Mouse (Mus musculus) testis, adult 2 months (tissue): ENCODE measurements at regions not wholly inside any gene's neighbourhood (a gene's known extent, or its start where the extent isn't known, plus 50 kb on each side); places are given as distances from the start of the nearest gene placed in this dataset.

Source experiments
- H3K27ac ChIP-seq: fragments of 200-500 bp; 2 replicates; pipeline ENCODE4 v1.5.1; 2012; ENCODE audit warnings: low read depth, low read length; ENCODE audit not compliant: control insufficient read depth, insufficient read depth
- H3K27me3 ChIP-seq: fragments of 200-500 bp; 2 replicates; pipeline ENCODE4 v1.6.1; 2012; ENCODE audit warnings: mild to moderate bottlenecking, low read length, moderate library complexity; ENCODE audit not compliant: control insufficient read depth, insufficient read depth
- H3K36me3 ChIP-seq: fragments of 200-500 bp; 2 replicates; pipeline ENCODE4 v1.6.1; 2012; ENCODE audit warnings: mild to moderate bottlenecking, low read length; ENCODE audit not compliant: control insufficient read depth, insufficient read depth
- H3K4me1 ChIP-seq: fragments of 200-500 bp; 2 replicates; pipeline ENCODE4 v1.6.1; 2012; ENCODE audit warnings: low read length; ENCODE audit not compliant: control insufficient read depth, insufficient read depth
- H3K4me3 ChIP-seq: fragments of 200-500 bp; 2 replicates; pipeline ENCODE4 v1.5.1; 2012; ENCODE audit warnings: low read depth, mild to moderate bottlenecking, low read length, moderate library complexity, mixed read lengths; ENCODE audit not compliant: control insufficient read depth
- CTCF ChIP-seq: fragments of 200-500 bp; IDR thresholded peaks from 2 replicates; pipeline ENCODE4 v1.5.1; 2012; ENCODE audit warnings: low read depth, mild to moderate bottlenecking, inconsistent platforms, low read length, moderate library complexity; ENCODE audit not compliant: control insufficient read depth, insufficient read depth, insufficient replicate concordance
- POLR2A ChIP-seq: fragments of 200-500 bp; IDR thresholded peaks from 2 replicates; pipeline ENCODE4 v1.6.1; 2012; ENCODE audit warnings: low read depth, mild to moderate bottlenecking, inconsistent platforms, low read length, moderate library complexity; ENCODE audit not compliant: control insufficient read depth

- Histone ChIP-seq H3K27ac (no peak overlapping the region), H3K4me1 (peaks cover 2% of the 10 kb centered on the region; the same call in 1 of the 2 replicates), H3K27me3 (no peaks in the 10 kb centered on the region), H3K4me3 (peak overlapping the region; percentile 5), H3K36me3 (no peaks in the 10 kb centered on the region)
- no peak for TF ChIP-seq CTCF
- no peak for TF ChIP-seq POLR2A
Observed at GRCm38 (mm10) chr12:70539856-70540255, 87.0 kb downstream of the Tmx1 start.

GRCm38 (mm10) chr12:70541432-70541831 is 88.5 kb downstream of the Tmx1 start:
- TF ChIP-seq POLR2A: no peak
- TF ChIP-seq CTCF: no peak
- Histone ChIP-seq H3K4me1 (peaks cover 2% of the 10 kb centered on the region; the same call in 1 of the 2 replicates), H3K4me3 (no peak overlapping the region), H3K36me3 (no peaks in the 10 kb centered on the region), H3K27me3 (no peaks in the 10 kb centered on the region), H3K27ac (no peak overlapping the region)

GRCm38 (mm10) chr12:70543299-70543698 is 90.4 kb downstream of the Tmx1 start:
- no peak overlapping the region for H3K4me3 ChIP-seq
- no peak overlapping the region for H3K27ac ChIP-seq
- peaks cover 2% of the 10 kb centered on the region; the same call in 1 of the 2 replicates for H3K4me1 ChIP-seq
- no peaks in the 10 kb centered on the region for H3K36me3 ChIP-seq
- TF ChIP-seq POLR2A (no peak), CTCF (no peak)
- no peaks in the 10 kb centered on the region for H3K27me3 ChIP-seq

- no peak overlapping the region for H3K4me3 ChIP-seq
- H3K27ac ChIP-seq: no peak overlapping the region
- H3K4me1 ChIP-seq: peaks cover 2% of the 10 kb centered on the region; the same call in 1 of the 2 replicates
- H3K36me3 ChIP-seq: no peaks in the 10 kb centered on the region
- TF ChIP-seq POLR2A: no peak
- TF ChIP-seq CTCF: no peak
- H3K27me3 ChIP-seq: no peaks in the 10 kb centered on the region
Observed at GRCm38 (mm10) chr12:70544326-70544725, 91.4 kb downstream of the Tmx1 start.

- no peak for TF ChIP-seq POLR2A
- TF ChIP-seq CTCF: no peak
- H3K4me1 ChIP-seq: peaks cover 2% of the 10 kb centered on the region; the same call in 1 of the 2 replicates
- H3K4me3 ChIP-seq: no peak overlapping the region
- no peaks in the 10 kb centered on the region for H3K36me3 ChIP-seq
- peak overlapping the region; percentile 7; the same call in 1 of the 2 replicates for H3K27ac ChIP-seq
- H3K27me3 ChIP-seq: no peaks in the 10 kb centered on the region
Observed at GRCm38 (mm10) chr12:70544850-70545510, 92.1 kb downstream of the Tmx1 start.

DNA sequence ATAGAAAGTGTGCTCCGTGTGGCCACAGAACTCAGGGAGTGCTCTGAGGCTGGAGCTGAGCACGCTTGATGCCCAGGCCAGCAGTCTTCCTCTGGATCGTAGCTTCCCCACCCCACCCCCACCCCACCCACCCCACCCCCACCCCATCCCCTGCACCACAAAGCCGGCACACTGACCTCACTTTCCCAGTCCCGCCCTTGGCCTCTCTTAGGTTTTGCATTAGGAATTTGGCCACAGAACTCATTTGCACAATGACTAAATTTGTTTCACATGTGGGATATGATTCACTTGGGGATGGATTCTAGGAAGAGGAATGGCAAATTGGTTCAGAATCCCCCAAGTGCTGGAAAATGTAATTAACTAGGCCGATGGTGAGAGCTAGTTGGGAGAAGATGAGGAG is 94.3 kb downstream of the Tmx1 start:
- H3K36me3 ChIP-seq: no peaks in the 10 kb centered on the region

DNA sequence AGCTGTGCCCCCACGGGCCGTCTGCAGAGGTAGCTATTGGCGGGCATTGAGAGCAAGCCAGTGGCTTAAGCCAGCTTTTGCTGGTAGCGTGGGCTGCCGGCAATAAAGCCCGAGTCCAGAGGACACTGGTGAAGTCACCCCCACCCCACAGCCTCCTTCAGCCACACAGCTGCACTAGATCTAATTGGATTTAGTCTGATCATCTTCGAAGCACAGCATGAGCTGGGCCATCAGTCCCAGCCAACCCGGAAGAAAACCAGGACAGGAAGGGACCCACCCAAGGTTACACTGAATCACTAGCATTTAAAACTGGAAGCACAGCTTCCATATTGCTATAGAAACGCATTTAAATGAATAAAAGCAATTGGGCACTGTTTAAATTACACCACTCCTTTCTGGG is 96.4 kb downstream of the Tmx1 start:
- Histone ChIP-seq H3K27ac (no peak overlapping the region), H3K4me3 (no peak overlapping the region), H3K4me1 (no peaks in the 10 kb centered on the region), H3K36me3 (no peaks in the 10 kb centered on the region), H3K27me3 (no peaks in the 10 kb centered on the region)
- TF ChIP-seq POLR2A (no peak), CTCF (no peak)

More for the DNA sequence above, 94.3 kb downstream of the Tmx1 start:
- Histone ChIP-seq H3K27ac (no peak overlapping the region), H3K4me3 (no peak overlapping the region), H3K4me1 (no peaks in the 10 kb centered on the region), H3K27me3 (no peaks in the 10 kb centered on the region)
- TF ChIP-seq CTCF (no peak), POLR2A (no peak)
